14 mouse cellular contexts compared by ENCODE assay signal in the genomic region with DNA sequence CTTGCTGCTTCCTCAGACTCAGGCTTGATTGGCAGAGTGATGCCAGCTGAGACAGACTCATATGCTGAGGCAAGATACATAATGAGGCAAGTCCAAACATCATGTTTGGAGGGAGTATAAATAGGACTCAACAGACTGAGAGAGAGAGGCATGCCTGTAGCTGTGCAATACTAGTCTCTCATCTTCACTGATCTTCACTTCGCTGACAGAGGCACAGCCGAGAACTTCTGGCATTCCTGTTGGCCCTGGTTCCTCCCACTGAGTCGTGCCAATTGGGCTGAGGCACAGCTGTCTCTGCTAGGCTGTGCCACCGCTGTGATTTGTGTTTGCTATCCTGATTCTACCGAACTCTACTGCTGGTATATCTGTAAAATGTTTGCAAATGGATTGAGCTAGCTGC. TPM values are rescaled to one million over a fixed set of nuclear protein-coding genes. Genes with fewer than 3 reads are reported as not detected.
A peak's percentile ranks its signal among the peaks of the same experiment; 100 is the strongest.
DNase-seq lines count a peak whose midpoint lies in the region; ATAC-seq and TF ChIP-seq lines count a peak whose summit lies in the region.
"Had no signal": no experiment of that assay in that cellular context is flagged by ENCODE, and none has a peak within 500 bp of the region (broad histone marks: within the 10 kb centered on the region; RNA-seq: fewer than 3 reads in every experiment).

No protein-coding gene starts in this region.

- no peaks in the 10 kb centered on the region for H3K36me3 ChIP-seq in forebrain, embryonic 15.5 days
- no peaks in the 10 kb centered on the region for H3K36me3 ChIP-seq in forebrain, embryonic 13.5 days (ENCODE audit: poor library complexity, severe bottlenecking)
- no peaks in the 10 kb centered on the region for H3K36me3 ChIP-seq in midbrain, postnatal 0 days (ENCODE audit: insufficient read depth, low read length)
- no peaks in the 10 kb centered on the region for H3K36me3 ChIP-seq in midbrain, embryonic 11.5 days (ENCODE audit: control insufficient read depth, insufficient read depth, low read length)
- H3K36me3 ChIP-seq: liver, embryonic 15.5 days; midbrain, embryonic 12.5 days; stomach, embryonic 15.5 days had no signal

- H3K27me3 ChIP-seq in forebrain, embryonic 15.5 days: no peaks in the 10 kb centered on the region
- H3K27me3 ChIP-seq in forebrain, embryonic 13.5 days: no peaks in the 10 kb centered on the region
- no peaks in the 10 kb centered on the region for H3K27me3 ChIP-seq in midbrain, postnatal 0 days (ENCODE audit: insufficient read depth, low read length)
- no peaks in the 10 kb centered on the region for H3K27me3 ChIP-seq in midbrain, embryonic 11.5 days (ENCODE audit: control insufficient read depth, insufficient read depth, low read length)
- H3K27me3 ChIP-seq: liver, embryonic 15.5 days; midbrain, embryonic 12.5 days; stomach, embryonic 15.5 days had no signal

- no peaks in the 10 kb centered on the region for H3K4me1 ChIP-seq in forebrain, embryonic 15.5 days
- H3K4me1 ChIP-seq in forebrain, embryonic 13.5 days: no peaks in the 10 kb centered on the region
- H3K4me1 ChIP-seq in midbrain, postnatal 0 days (ENCODE audit: insufficient read depth, low read length): no peaks in the 10 kb centered on the region
- no peaks in the 10 kb centered on the region for H3K4me1 ChIP-seq in midbrain, embryonic 11.5 days (ENCODE audit: control insufficient read depth, insufficient read depth, low read length)
- H3K4me1 ChIP-seq: liver, embryonic 15.5 days; midbrain, embryonic 12.5 days; stomach, embryonic 15.5 days had no signal

- H3K4me3 ChIP-seq in forebrain, embryonic 15.5 days: no peak overlapping the region
- H3K4me3 ChIP-seq in forebrain, embryonic 13.5 days: no peak overlapping the region
- no peak overlapping the region for H3K4me3 ChIP-seq in midbrain, postnatal 0 days (ENCODE audit: low read depth, low read length)
- H3K4me3 ChIP-seq in midbrain, embryonic 11.5 days (ENCODE audit: low read depth, low read length): no peak overlapping the region
- H3K4me3 ChIP-seq: liver, embryonic 15.5 days; midbrain, embryonic 12.5 days; stomach, embryonic 15.5 days had no signal

- no peak overlapping the region for H3K4me2 ChIP-seq in forebrain, embryonic 15.5 days (replicated peaks)
- no peak overlapping the region for H3K4me2 ChIP-seq in forebrain, embryonic 13.5 days
- H3K4me2 ChIP-seq in midbrain, postnatal 0 days (ENCODE audit: low read depth, low read length, poor library complexity, severe bottlenecking): no peak overlapping the region
- H3K4me2 ChIP-seq in midbrain, embryonic 11.5 days: no peak overlapping the region
- H3K4me2 ChIP-seq: liver, embryonic 15.5 days; midbrain, embryonic 12.5 days; stomach, embryonic 15.5 days had no signal

- TF ChIP-seq CTCF in midbrain, postnatal 0 days (IDR thresholded peaks at IDR 0.05): no peak

- 0 out of 2 replicates have a peak, but pooled peaks have one; percentile 19 for ATAC-seq in forebrain, embryonic 15.5 days (replicated peaks)
- no peak for ATAC-seq in forebrain, embryonic 13.5 days
- no peak for ATAC-seq in midbrain, postnatal 0 days (ENCODE audit: low FRiP score)
- no peak for ATAC-seq in midbrain, embryonic 11.5 days (ENCODE audit: low FRiP score)
- ATAC-seq: hindbrain, embryonic 16.5 days had no signal

- 80% methylated on average over 5 of the region's 5 CpGs for WGBS in forebrain, embryonic 15.5 days
- 81% methylated on average over 5 of the region's 5 CpGs for WGBS in forebrain, embryonic 13.5 days
- 84% methylated on average over 5 of the region's 5 CpGs for WGBS in midbrain, postnatal 0 days
- WGBS in midbrain, embryonic 11.5 days: 83% methylated on average over 5 of the region's 5 CpGs

- no peaks in the 10 kb centered on the region for H3K9me3 ChIP-seq in forebrain, embryonic 15.5 days
- H3K9me3 ChIP-seq in forebrain, embryonic 13.5 days (replicated peaks): no peaks in the 10 kb centered on the region
- H3K9me3 ChIP-seq in midbrain, postnatal 0 days (ENCODE audit: low read length): no peaks in the 10 kb centered on the region
- H3K9me3 ChIP-seq in midbrain, embryonic 11.5 days (ENCODE audit: control insufficient read depth, low read length): no peaks in the 10 kb centered on the region
- H3K9me3 ChIP-seq: liver, embryonic 15.5 days; midbrain, embryonic 12.5 days; stomach, embryonic 15.5 days had no signal

- H3K27ac ChIP-seq in forebrain, embryonic 15.5 days (replicated peaks): no peak overlapping the region
- H3K27ac ChIP-seq in forebrain, embryonic 13.5 days: no peak overlapping the region
- no peak overlapping the region for H3K27ac ChIP-seq in midbrain, postnatal 0 days (ENCODE audit: low read depth, low read length)
- H3K27ac ChIP-seq in midbrain, embryonic 11.5 days (ENCODE audit: low read depth, low read length): no peak overlapping the region
- H3K27ac ChIP-seq: liver, embryonic 15.5 days; midbrain, embryonic 12.5 days; stomach, embryonic 15.5 days had no signal

- H3K9ac ChIP-seq in forebrain, embryonic 15.5 days (replicated peaks): no peak overlapping the region
- no peak overlapping the region for H3K9ac ChIP-seq in forebrain, embryonic 13.5 days
- H3K9ac ChIP-seq in midbrain, postnatal 0 days (replicated peaks; ENCODE audit: low read length, poor library complexity, severe bottlenecking): no peak overlapping the region
- H3K9ac ChIP-seq in midbrain, embryonic 11.5 days (ENCODE audit: low read length): no peak overlapping the region
- H3K9ac ChIP-seq: liver, embryonic 15.5 days; midbrain, embryonic 12.5 days; stomach, embryonic 15.5 days had no signal

- peak; percentile 8 for DNase-seq in midbrain, postnatal 0 days (ENCODE audit: low spot score)
- DNase-seq in midbrain, embryonic 11.5 days (ENCODE audit: low spot score, missing footprints): no peak
- DNase-seq in layer of hippocampus, adult 9-11 months: peak; percentile 52
- DNase-seq in right cerebral cortex, postnatal 36 days (ENCODE audit: low spot score in 2 of 2): peak; percentile 22 to 49
- no peak for DNase-seq in natural killer cell, adult 2 months (ENCODE audit: low spot score in 2 of 2)
- no peak for DNase-seq in ovary, postnatal 14 days (ENCODE audit: low spot score)
- DNase-seq: B cell, adult 2 months; kidney, postnatal 4 days had no signal

RNA-seq across cellular contexts. Expression of gene Nr6a1, which starts 21.4 kb away (rescaled TPM):
- 1.1 and 1.7 TPM in 2 replicates for polyA plus RNA-seq in forebrain, embryonic 15.5 days (2015; fragmentation: Nextera tagmentation; extraction: Ambion mirVana)
- polyA plus RNA-seq in forebrain, embryonic 13.5 days (2015; fragmentation: Nextera tagmentation; extraction: Ambion mirVana): 1.0 and 1.5 TPM in 2 replicates
- total RNA-seq in midbrain, postnatal 0 days (2014; rRNA removed): 4.9 and 11.5 TPM in 2 replicates
- polyA plus RNA-seq in midbrain, postnatal 0 days (2015; fragmentation: Nextera tagmentation; extraction: Ambion mirVana): 0.93 and 0.98 TPM in 2 replicates
- polyA plus RNA-seq in midbrain, embryonic 11.5 days (2014; fragmentation: Nextera tagmentation; extraction: Ambion mirVana): 4.4 and 5.2 TPM in 2 replicates

RNA-seq across cellular contexts. Expression of gene Olfml2a, which starts 25.7 kb away (rescaled TPM):
- polyA plus RNA-seq in forebrain, embryonic 15.5 days (2015; fragmentation: Nextera tagmentation; extraction: Ambion mirVana): 1.7 and 1.8 TPM in 2 replicates
- polyA plus RNA-seq in forebrain, embryonic 13.5 days (2015; fragmentation: Nextera tagmentation; extraction: Ambion mirVana): 0.91 and 1.1 TPM in 2 replicates
- total RNA-seq in midbrain, postnatal 0 days (2014; rRNA removed): 10.0 and 10.6 TPM in 2 replicates
- polyA plus RNA-seq in midbrain, postnatal 0 days (2015; fragmentation: Nextera tagmentation; extraction: Ambion mirVana): 2.7 and 3.1 TPM in 2 replicates
- polyA plus RNA-seq in midbrain, embryonic 11.5 days (2014; fragmentation: Nextera tagmentation; extraction: Ambion mirVana): 1.9 and 2.2 TPM in 2 replicates

Comparison
In these comparisons a context has a peak if more than half of its experiments do, and no peak if none do; other contexts are left out.
1. DNase-seq: peak in midbrain, postnatal 0 days (single experiment), layer of hippocampus, adult 9-11 months (single experiment) and right cerebral cortex, postnatal 36 days (2 of 2); none in midbrain, embryonic 11.5 days (single experiment), natural killer cell, adult 2 months (0 of 2) and ovary, postnatal 14 days (single experiment).